Mouse (Mus musculus): ENCODE results near the gene Gdpd2.

- no peak for TF ChIP-seq POLR2AphosphoS5 (IDR thresholded peaks at IDR 0.05; ENCODE audit: borderline replicate concordance, low read depth, low read length)
- TF ChIP-seq BHLHE40 (IDR thresholded peaks at IDR 0.05; ENCODE audit: borderline replicate concordance, low read depth, low read length), result no peak
- no peak for TF ChIP-seq TBP (IDR thresholded peaks at IDR 0.05; ENCODE audit: low read depth, low read length)
- TF ChIP-seq HCFC1 (IDR thresholded peaks at IDR 0.05; ENCODE audit: low read depth, low read length), result no peak
- no peak for TF ChIP-seq USF2 (IDR thresholded peaks at IDR 0.05; ENCODE audit: borderline replicate concordance in 1 of 2, insufficient read depth in 1 of 2, low read depth in 1 of 2, low read length in 2 of 2)
- TF ChIP-seq SIN3A (IDR thresholded peaks at IDR 0.05; ENCODE audit: low read length), result no peak
- TF ChIP-seq POLR2A (IDR thresholded peaks at IDR 0.05; ENCODE audit: control insufficient read depth in 1 of 2, insufficient read depth in 1 of 2, low read depth in 1 of 2, low read length in 2 of 2, poor library complexity in 1 of 2), result no peak
Observed at GRCm38 (mm10) chrX:100728947-100729346, 726 bp upstream of the Gdpd2 start.
